Mouse (Mus musculus): ENCODE measurements at regions not wholly inside any gene's neighbourhood (a gene's known extent, or its start where the extent isn't known, plus 50 kb on each side); places are given as distances from the start of the nearest gene placed in this dataset. TPM values are rescaled to one million over a fixed set of nuclear protein-coding genes. Genes with fewer than 3 reads are reported as not detected.

Small RNAs in the stretch of these regions (microRNA-seq; reads per million reads assigned to microRNA genes)
- gene Mir21c = not detected

Data from heart, embryonic 12.5 days (tissue).